Mouse (Mus musculus) midbrain, embryonic 16.5 days (tissue): ENCODE measurements around the gene Atg2a. TPM values are rescaled to one million over a fixed set of nuclear protein-coding genes. Genes with fewer than 3 reads are reported as not detected.

ENCODE experiments used
- ATAC-seq: fragments of 200-750 bp; cut with Nextera tagmentation; 2 replicates; pipeline ENCODE4 v1.8.0; 2017; ENCODE audit warnings: moderate TSS enrichment
- H3K27ac ChIP-seq: fragments of 300-500 bp; sonication (generic); 2 replicates; pipeline ENCODE4 v1.5.1; 2014; ENCODE audit warnings: mild to moderate bottlenecking, low read length, mixed read lengths
- H3K27me3 ChIP-seq: fragments of 300-500 bp; sonication (generic); 2 replicates; pipeline ENCODE4 v1.6.1; 2014; ENCODE audit warnings: low read depth, low read length, mixed read lengths; ENCODE audit not compliant: control insufficient read depth, insufficient read depth
- H3K36me3 ChIP-seq: fragments of 300-500 bp; sonication (generic); 2 replicates; pipeline ENCODE4 v1.6.1; 2014; ENCODE audit warnings: mild to moderate bottlenecking, low read length, moderate library complexity, mixed read lengths; ENCODE audit not compliant: control insufficient read depth, insufficient read depth
- H3K4me1 ChIP-seq: fragments of 300-500 bp; sonication (generic); 2 replicates; pipeline ENCODE4 v1.6.1; 2014; ENCODE audit warnings: mild to moderate bottlenecking, low read length, mixed read lengths; ENCODE audit not compliant: control insufficient read depth, insufficient read depth
- H3K4me2 ChIP-seq: fragments of 300-500 bp; sonication (generic); 2 replicates; pipeline ENCODE4 v1.6.1; 2014; ENCODE audit warnings: mild to moderate bottlenecking, low read length, mixed read lengths
- H3K4me3 ChIP-seq: fragments of 300-500 bp; sonication (generic); 2 replicates; pipeline ENCODE4 v1.5.1; 2014; ENCODE audit warnings: low read depth, mild to moderate bottlenecking, low read length, moderate library complexity, mixed read lengths
- H3K9ac ChIP-seq: fragments of 300-500 bp; sonication (generic); 2 replicates; pipeline ENCODE4 v1.6.1; 2014; ENCODE audit warnings: low read depth, low read length, mixed read lengths
- H3K9me3 ChIP-seq: fragments of 300-500 bp; sonication (generic); replicated peaks from 2 replicates; pipeline ENCODE4 v1.6.1; 2014; ENCODE audit warnings: mild to moderate bottlenecking, low read length, mixed read lengths; ENCODE audit not compliant: control insufficient read depth, poor library complexity, severe bottlenecking
- WGBS: fragments of 180-500 bp; shearing (Covaris S2); extraction: QIAGEN DNeasy Blood & Tissue Kit; methylation state at CpG from one replicate; pipeline ENCODE4 v1.1.7; 2014; 5-methylcytosine and 5-hydroxymethylcytosine counted together
- polyA plus RNA-seq: library from polyadenylated mRNA; unstranded; fragments of >200 nt; fragmentation: Nextera tagmentation; extraction: Ambion mirVana; gene quantifications from 2 replicates; pipeline ENCODE4 v1.2.1, GENCODE M21; 2015

The Atg2a gene
- polyA plus RNA-seq, 1 experiment from 2014 or later, result 15.5 TPM

GRCm38 (mm10) chr19:6242281-6242680 is 813 bp downstream of the Atg2a start:
- WGBS, result 0% methylated on average over 4 of the region's 4 CpGs
- no peak for ATAC-seq
- Histone ChIP-seq H3K27me3 (no peaks in the 10 kb centered on the region), H3K9ac (peak overlapping the region; percentile 95), H3K4me1 (peaks cover 14% of the 10 kb centered on the region), H3K9me3 (no peaks in the 10 kb centered on the region), H3K4me3 (peak overlapping the region; percentile 89), H3K4me2 (peak overlapping the region; percentile 98), H3K27ac (no peak overlapping the region), H3K36me3 (peaks cover 4% of the 10 kb centered on the region)

DNA sequence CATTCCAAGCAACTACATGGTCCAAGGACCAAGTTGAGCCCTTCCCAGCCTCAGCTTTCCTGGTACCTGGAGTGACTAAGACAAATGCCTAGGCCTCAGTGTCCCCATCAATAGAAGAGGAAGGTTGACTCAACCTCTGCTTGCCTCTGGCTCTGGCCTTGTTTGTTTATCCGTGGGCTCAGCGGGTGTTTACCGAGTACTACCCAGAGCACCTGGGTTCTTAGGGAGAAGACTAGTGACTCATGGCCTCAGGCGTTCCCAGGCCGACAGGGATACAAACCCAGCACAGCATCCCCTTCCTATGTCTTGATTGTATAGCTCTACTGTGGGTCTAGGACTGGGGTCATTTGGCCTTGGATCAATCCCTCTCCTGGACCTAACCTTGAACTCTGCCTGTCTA is 1.8 kb downstream of the Atg2a start:
- Histone ChIP-seq H3K9me3 (no peaks in the 10 kb centered on the region), H3K4me3 (no peak overlapping the region), H3K4me2 (no peak overlapping the region), H3K4me1 (peaks cover 14% of the 10 kb centered on the region), H3K27ac (no peak overlapping the region), H3K9ac (no peak overlapping the region), H3K27me3 (no peaks in the 10 kb centered on the region), H3K36me3 (peaks cover 12% of the 10 kb centered on the region)
- no peak for ATAC-seq
- WGBS, result 86% methylated on average over 5 of the region's 5 CpGs

- ATAC-seq, result no peak
- Histone ChIP-seq H3K27me3 (no peaks in the 10 kb centered on the region), H3K4me3 (no peak overlapping the region), H3K9ac (no peak overlapping the region), H3K4me2 (no peak overlapping the region), H3K9me3 (no peaks in the 10 kb centered on the region), H3K27ac (no peak overlapping the region), H3K4me1 (peaks cover 14% of the 10 kb centered on the region), H3K36me3 (peaks cover 15% of the 10 kb centered on the region)
- WGBS, result 86% methylated on average over 1 of the region's 1 CpGs
These were observed 4.3 kb downstream of the Atg2a start for GRCm38 (mm10) chr19:6245806-6246205.

DNA sequence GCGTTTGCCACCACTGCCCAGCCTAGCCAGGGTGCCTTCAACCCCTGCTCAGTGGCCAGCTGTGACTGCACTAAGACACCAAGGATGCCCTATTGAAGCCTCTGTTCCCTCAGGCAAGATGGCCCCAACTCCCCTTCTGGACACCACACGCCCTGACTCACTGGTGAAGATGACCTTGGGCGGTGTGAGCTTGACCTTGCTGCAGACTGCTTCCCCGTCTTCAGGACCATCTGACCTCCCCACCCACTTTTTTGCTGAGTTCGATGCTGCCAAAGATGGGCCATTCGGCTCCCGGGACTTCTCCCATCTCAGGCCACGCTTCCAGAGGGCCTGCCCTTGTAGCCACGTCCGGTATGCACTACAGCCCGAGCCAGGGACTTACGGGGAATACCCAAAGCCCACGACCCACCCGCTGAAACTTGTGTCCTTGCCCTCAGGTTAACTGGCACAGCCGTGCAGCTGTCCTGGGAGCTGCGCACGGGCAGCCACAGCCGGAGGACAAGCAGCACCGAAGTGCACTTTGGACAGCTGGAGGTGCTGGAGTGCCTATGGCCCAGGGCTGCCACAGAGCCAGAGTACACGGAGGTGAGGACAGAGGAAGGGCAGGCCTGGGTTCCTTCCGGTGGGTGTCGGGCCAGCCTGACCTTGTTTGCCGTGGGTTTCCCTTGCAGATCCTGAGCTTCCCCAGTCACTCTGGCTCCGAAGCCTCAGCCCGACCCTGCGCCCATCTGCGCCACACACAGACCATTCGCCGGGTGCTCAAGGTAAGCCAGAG is 6.2 kb downstream of the Atg2a start:
- peaks cover 27% of the 10 kb centered on the region for H3K36me3 ChIP-seq

DNA sequence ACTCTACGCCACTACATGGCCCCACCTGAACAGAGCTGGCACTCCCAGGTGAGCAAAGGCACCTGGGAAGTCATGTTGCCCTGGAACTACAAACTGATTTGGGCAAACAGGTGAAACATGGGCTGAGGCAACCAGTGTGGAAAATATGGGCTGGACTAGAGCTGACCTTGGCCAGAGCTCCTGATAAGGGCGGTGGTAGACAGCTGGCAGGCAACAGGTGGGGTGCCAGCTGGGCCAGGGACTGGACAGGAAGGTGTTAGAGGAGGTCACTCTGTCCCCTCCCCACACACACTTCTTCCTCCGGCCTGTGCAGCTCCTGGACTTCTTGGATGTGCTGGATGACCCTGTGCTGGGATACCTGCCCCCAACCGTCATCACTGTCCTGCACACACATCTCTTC is 11.6 kb downstream of the Atg2a start:
- Histone ChIP-seq H3K36me3 (peaks cover 45% of the 10 kb centered on the region), H3K27ac (no peak overlapping the region), H3K27me3 (no peaks in the 10 kb centered on the region), H3K4me1 (no peaks in the 10 kb centered on the region), H3K9ac (no peak overlapping the region), H3K4me3 (no peak overlapping the region), H3K4me2 (no peak overlapping the region), H3K9me3 (no peaks in the 10 kb centered on the region)
- ATAC-seq, result no peak
- 96% methylated on average over 4 of the region's 4 CpGs for WGBS

More for the DNA sequence above, 6.2 kb downstream of the Atg2a start:
- Histone ChIP-seq H3K9me3 (no peaks in the 10 kb centered on the region), H3K9ac (no peak overlapping the region), H3K4me1 (peaks cover 8% of the 10 kb centered on the region), H3K4me2 (no peak overlapping the region), H3K4me3 (no peak overlapping the region), H3K27ac (no peak overlapping the region), H3K27me3 (no peaks in the 10 kb centered on the region)
- no peak for ATAC-seq
- 92% methylated on average over 29 of the region's 29 CpGs for WGBS

DNA sequence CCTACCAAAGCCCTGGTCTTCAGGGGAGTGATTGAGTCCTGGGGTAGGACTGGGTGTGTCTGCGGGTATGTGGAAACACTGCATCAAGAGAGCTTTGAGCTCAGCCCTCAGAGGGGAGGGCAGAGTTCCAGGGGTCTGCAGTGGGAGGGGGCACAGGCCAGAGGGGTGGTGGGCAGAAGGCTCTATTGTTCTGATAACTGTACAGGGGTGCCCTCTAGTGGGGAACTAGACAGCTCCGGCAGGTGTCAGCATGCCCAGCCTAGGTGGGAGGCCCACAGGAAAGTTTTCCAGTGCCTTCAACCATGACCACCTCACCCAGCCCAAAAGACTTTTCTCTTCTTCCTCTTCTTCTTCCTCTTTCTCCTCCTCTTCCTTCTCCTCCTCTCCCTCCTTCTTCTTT is 19.0 kb downstream of the Atg2a start:
- Histone ChIP-seq H3K4me2 (no peak overlapping the region), H3K9ac (no peak overlapping the region), H3K27ac (no peak overlapping the region), H3K4me3 (no peak overlapping the region), H3K9me3 (no peaks in the 10 kb centered on the region), H3K27me3 (no peaks in the 10 kb centered on the region), H3K4me1 (no peaks in the 10 kb centered on the region), H3K36me3 (peaks cover 46% of the 10 kb centered on the region)
- no peak for ATAC-seq
- 57% methylated on average over 2 of the region's 2 CpGs for WGBS

GRCm38 (mm10) chr19:6260946-6261345 is 19.5 kb downstream of the Atg2a start:
- Histone ChIP-seq H3K27me3 (no peaks in the 10 kb centered on the region), H3K9me3 (no peaks in the 10 kb centered on the region), H3K4me1 (no peaks in the 10 kb centered on the region), H3K4me2 (no peak overlapping the region), H3K27ac (no peak overlapping the region), H3K4me3 (no peak overlapping the region), H3K9ac (no peak overlapping the region), H3K36me3 (peaks cover 42% of the 10 kb centered on the region)
- no peak for ATAC-seq
- WGBS, result 84% methylated on average over 4 of the region's 4 CpGs

GRCm38 (mm10) chr19:6261379-6261778 is 19.9 kb downstream of the Atg2a start:
- WGBS, result 93% methylated on average over 14 of the region's 14 CpGs
- ATAC-seq, result no peak
- H3K9ac ChIP-seq, result no peak overlapping the region

GRCm38 (mm10) chr19:6262222-6262621 is 20.8 kb downstream of the Atg2a start:
- Histone ChIP-seq H3K4me1 (no peaks in the 10 kb centered on the region), H3K4me3 (no peak overlapping the region), H3K9ac (no peak overlapping the region), H3K36me3 (peaks cover 32% of the 10 kb centered on the region), H3K27me3 (no peaks in the 10 kb centered on the region), H3K9me3 (no peaks in the 10 kb centered on the region), H3K4me2 (no peak overlapping the region), H3K27ac (no peak overlapping the region)
- 61% methylated on average over 7 of the region's 7 CpGs for WGBS
- ATAC-seq, result no peak

More at GRCm38 (mm10) chr19:6261379-6261778, 19.9 kb downstream of the Atg2a start:
- Histone ChIP-seq H3K4me2 (no peak overlapping the region), H3K4me1 (no peaks in the 10 kb centered on the region), H3K27me3 (no peaks in the 10 kb centered on the region), H3K9me3 (no peaks in the 10 kb centered on the region), H3K4me3 (no peak overlapping the region), H3K27ac (no peak overlapping the region), H3K36me3 (peaks cover 38% of the 10 kb centered on the region)
